Mouse (Mus musculus): ENCODE measurements around the gene Mien1.

Mien1 gene

GRCm38 (mm10) chr11:98462255-98462654, 23.5 kb upstream of the Mien1 start:
- in situ Hi-C loops (cut with MboI, MseI), result loop anchor here in 1 of 2 experiments (10.0 kb wide), 1 partner anchor 673 kb away; no protein-coding TSS in a partner anchor

- in situ Hi-C loops (cut with MboI, MseI), result loop anchor here in 1 of 2 experiments (10.0 kb wide), 1 partner anchor 674 kb away; no protein-coding TSS in a partner anchor
These were observed 22.4 kb upstream of the Mien1 start for GRCm38 (mm10) chr11:98461109-98461720.

DNA sequence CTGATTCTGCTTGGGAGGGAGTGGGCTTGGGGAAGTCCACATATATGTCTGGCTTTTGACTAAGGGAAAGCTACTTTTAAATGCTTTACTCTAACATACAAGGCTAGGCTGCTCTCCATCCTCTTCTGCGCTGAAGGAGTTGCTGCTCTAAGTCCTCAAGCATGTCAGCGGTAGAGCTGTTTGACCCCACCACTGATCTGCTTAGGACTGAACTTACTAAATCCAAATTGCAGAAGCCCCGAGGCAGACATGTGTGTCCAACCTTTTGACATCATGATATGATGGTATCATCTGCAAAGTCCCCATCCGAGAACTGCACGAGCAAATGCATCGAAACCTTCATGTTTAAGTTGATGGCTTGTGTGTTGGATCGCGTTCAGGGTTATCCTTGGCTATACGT, 21.1 kb upstream of the Mien1 start:
- in situ Hi-C loops (cut with MboI, MseI), result loop anchor here in 1 of 2 experiments (10.0 kb wide), 1 partner anchor 675 kb away; no protein-coding TSS in a partner anchor

GRCm38 (mm10) chr11:98459071-98459741, 20.4 kb upstream of the Mien1 start:
- in situ Hi-C loops (cut with MboI, MseI), result no loop called here

GRCm38 (mm10) chr11:98458121-98458990, 19.6 kb upstream of the Mien1 start:
- in situ Hi-C loops (cut with MboI, MseI), result no loop called here

DNA sequence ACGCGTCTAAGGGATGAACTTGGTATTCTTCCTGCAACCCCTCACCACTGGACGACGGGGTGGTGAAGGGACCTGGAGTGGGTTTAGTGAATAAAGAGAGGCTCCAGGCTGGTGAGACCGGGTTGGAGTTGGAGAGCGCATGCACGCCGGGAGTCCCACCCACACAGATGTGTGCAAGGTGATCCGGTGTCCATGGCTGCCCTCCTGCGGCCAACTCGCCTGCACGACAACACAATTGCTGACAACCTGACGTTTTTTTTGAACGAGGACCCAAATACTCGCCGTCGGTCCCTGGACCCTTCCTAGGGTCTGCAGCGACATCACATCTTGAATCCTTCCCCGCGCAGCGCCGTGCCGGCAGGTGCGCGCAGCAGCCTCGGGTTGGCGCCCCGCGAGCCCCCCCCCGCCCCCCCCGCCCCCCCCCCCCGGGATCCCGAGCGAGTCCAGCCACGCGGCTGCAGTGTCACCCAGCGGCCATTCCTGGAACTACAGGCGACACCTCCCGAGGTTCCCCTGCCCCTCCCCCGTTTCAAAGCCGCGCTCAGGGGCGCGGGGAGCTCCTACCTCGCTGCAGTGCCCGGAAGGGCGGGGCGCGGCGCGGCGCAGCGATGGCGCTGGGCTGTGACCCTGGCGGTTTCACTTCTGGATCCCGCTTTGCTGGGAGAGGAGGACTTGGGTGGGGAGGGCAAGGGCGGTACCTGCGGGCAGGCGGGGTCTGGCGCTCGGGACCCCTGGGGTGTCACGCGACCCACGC, 18.8 kb upstream of the Mien1 start:
- in situ Hi-C loops (cut with MboI, MseI), result no loop called here

GRCm38 (mm10) chr11:98456945-98457344, 18.2 kb upstream of the Mien1 start:
- in situ Hi-C loops (cut with MboI, MseI), result no loop called here

- in situ Hi-C loops (cut with MboI, MseI), result no loop called here
These were observed 17.8 kb upstream of the Mien1 start for GRCm38 (mm10) chr11:98456545-98456944.

DNA sequence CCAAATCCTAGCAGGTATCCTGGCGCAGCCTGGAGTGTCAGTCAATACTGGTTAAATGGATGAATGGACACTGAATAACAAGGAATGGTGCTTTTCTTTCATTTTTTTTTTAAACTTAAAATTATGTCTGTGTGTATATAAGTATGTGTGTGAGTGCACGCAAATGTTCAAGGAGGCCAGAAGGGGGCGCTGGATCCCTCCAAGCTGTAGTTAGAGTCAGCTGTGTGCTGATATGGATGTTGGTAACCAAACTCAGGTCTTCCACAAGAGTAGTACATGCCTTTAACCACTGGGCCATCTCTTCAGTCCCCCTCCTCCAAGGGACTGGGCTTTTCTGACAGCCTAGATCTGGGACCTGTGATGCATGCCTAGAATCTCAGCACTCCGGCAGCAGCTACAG, 16.7 kb upstream of the Mien1 start:
- in situ Hi-C loops (cut with MboI, MseI), result no loop called here

DNA sequence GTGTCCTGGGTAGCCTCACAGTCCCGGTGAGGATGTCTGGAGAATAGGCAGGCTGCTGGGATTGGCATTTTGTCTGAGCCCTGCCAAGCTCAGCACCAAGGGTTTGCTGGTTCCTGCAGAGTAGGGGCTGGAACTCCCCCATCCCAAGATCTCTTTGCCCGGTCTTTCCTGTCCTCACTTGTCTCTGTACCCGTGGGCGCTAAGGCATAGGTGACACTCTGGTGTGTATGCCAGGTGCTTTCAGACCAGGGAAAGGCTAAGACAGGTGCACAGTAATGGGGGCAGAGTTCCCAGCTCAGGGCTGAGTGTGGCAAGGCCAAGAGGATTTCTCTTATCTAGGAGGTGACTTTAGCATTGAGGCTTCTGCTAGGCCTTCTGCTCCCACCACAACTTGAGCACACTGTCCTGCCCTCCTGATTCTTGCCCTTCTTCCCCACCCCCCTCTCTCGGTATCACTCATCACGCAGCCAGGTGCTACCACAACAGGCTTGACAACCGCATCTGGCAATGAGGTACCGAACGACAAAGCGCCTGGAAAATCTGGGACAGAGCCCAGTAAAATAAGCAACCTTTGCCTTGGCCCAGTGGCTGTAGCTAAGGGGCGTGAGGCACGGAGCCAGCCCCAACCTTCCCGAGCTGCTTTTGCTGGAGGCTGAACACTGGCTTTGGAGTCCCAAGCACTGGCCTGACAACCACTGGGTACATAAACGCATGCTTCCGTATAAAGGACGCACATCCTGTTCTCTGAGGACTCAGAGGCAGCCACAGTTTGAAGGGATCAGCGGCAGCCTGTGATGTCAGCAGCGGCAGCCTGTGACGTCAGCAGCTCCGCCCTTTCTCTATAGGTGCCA, 11.4 kb upstream of the Mien1 start:
- in situ Hi-C loops (cut with MboI, MseI), result loop anchor here in 1 of 2 experiments (25.0 kb wide), 1 partner anchor 187 kb away; the partner anchor contains the start of genes Gm12355, Gsdma2 and Gsdma3

GRCm38 (mm10) chr11:98449419-98449818, 10.6 kb upstream of the Mien1 start:
- in situ Hi-C loops (cut with MboI, MseI), result loop anchor here in 1 of 2 experiments (25.0 kb wide), 1 partner anchor 188 kb away; the partner anchor contains the start of genes Gm12355, Gsdma2 and Gsdma3

- in situ Hi-C loops (cut with MboI, MseI), result loop anchor here in 1 of 2 experiments (25.0 kb wide), 1 partner anchor 189 kb away; the partner anchor contains the start of genes Gm12355, Gsdma2 and Gsdma3
These were observed 9.5 kb upstream of the Mien1 start for GRCm38 (mm10) chr11:98448191-98448790.

- in situ Hi-C loops (cut with MboI, MseI), result loop anchor here in 1 of 2 experiments (25.0 kb wide), 1 partner anchor 190 kb away; the partner anchor contains the start of genes Gm12355, Gsdma2 and Gsdma3
These were observed 8.7 kb upstream of the Mien1 start for GRCm38 (mm10) chr11:98447475-98447834.

DNA sequence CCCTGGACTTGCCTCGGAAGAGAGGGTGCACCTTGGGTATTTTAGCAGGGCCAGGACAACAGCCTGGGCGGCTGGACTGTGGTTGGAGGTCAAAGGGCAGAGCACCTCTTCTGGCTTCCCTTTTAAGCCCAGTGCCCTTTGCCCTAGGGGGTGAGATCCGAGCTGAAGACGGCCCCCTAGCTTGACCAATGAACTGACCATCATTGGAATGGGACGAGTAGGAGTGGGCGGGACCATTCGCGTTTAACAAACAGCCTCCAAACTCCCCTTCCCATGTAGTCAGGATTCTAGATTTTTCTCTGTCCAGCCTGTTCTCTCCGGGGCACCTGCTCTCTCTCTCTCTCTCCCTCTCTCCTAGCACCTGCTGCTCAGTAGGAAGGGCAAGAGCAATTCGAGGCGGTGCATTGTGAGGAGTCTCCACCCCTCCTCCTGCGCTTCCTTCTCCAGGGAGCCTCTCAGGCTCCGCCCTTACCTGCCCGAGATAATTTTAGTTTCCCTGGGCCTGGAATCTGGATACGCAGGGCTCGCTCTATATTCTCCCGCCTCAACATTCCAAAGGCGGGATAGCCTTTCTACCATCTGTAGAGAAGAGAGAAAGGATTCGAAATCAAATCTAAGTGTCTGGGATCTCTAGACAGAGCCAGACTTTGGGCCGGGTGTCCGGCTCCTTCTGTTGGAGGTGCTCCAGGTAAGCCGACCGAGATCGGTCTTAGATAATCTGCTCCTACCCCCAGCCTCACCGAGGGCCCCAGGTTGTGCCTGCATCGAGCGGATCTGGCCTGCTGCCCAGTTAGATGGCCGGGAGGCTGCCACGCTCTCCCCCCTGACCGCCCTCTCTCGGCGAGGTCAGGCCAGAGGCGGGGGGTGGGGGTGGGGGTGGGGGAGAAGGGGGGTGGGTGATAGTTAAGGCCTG, 8.0 kb upstream of the Mien1 start:
- in situ Hi-C loops (cut with MboI, MseI), result loop anchor here in 1 of 2 experiments (25.0 kb wide), 1 partner anchor 190 kb away; the partner anchor contains the start of genes Gm12355, Gsdma2 and Gsdma3

DNA sequence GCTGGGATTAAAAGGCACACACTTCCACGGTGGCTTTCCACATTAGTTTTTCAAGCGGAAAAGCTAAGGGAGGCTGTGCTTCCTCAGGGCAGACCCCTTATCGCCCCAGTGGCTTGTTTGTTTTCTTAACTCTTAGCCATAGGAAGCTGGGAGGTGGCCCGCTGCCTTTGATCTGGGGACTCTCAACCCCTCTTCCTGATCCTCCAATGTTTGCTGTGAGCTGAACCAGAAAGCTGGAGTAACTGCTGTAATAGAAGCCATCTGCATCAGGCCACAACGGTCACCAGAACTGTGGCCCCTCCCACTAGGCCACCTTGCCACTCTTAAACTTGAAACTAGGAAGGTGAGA, 7.4 kb upstream of the Mien1 start, which contains the start of gene Grb7:
Gene Grb7 (plus strand): TSS at position 182 of the 349 bp plus-strand sequence.
- in situ Hi-C loops (cut with MboI, MseI), result loop anchor here in 1 of 2 experiments (25.0 kb wide), 1 partner anchor 191 kb away; the partner anchor contains the start of genes Gm12355, Gsdma2 and Gsdma3

DNA sequence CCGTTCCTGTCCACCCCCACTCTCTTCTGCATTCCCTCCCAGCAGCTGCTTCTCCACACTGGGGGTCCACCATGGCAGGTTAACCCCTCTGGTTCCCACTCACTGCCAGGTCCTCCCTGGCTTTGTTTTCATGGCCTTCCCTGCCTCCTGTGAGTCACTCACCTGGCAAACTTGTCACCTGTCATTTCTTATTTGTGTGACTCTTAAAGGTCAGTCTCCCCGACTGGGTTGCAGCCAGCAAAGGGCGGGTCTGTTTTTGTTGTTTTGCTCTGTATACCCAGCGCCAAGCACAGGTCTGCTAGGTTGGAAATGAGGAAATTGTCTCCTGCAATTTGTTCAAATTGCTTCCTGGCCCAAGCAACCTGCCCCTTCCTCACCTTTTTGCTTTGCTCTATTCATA, 6.9 kb upstream of the Mien1 start:
- in situ Hi-C loops (cut with MboI, MseI), result loop anchor here in 1 of 2 experiments (25.0 kb wide), 1 partner anchor 192 kb away; the partner anchor contains the start of genes Gm12355, Gsdma2 and Gsdma3

GRCm38 (mm10) chr11:98445238-98445637, 6.4 kb upstream of the Mien1 start:
- in situ Hi-C loops (cut with MboI, MseI), result loop anchor here in 1 of 2 experiments (25.0 kb wide), 1 partner anchor 192 kb away; the partner anchor contains the start of genes Gm12355, Gsdma2 and Gsdma3

GRCm38 (mm10) chr11:98443688-98444087, 4.9 kb upstream of the Mien1 start:
- in situ Hi-C loops (cut with MboI, MseI), result loop anchor here in 1 of 2 experiments (25.0 kb wide), 1 partner anchor 194 kb away; the partner anchor contains the start of genes Gm12355, Gsdma2 and Gsdma3
